Mouse (Mus musculus) adrenal gland, adult 18-20 months (tissue): ENCODE measurements around the gene Espn. TPM values are rescaled to one million over a fixed set of nuclear protein-coding genes. Genes with fewer than 3 reads are reported as not detected.
A peak's percentile ranks its signal among the peaks of the same experiment; 100 is the strongest.

ENCODE experiments used
- DNase-seq, 2 experiments: peaks; one replicate each; pipeline ENCODE4 v3.0.0; 2021 to 2022; ENCODE audit warnings: low spot score in 2 of 2
- total RNA-seq, 2 experiments: library from RNA; stranded (reverse); gene quantifications; 1 replicate in 1 of 2; 2 replicates in 1 of 2; pipeline ENCODE4 v1.2.3; 2021

The Espn gene
- total RNA-seq, 2 experiments from 2014 or later, result 1.9 to 3.3 TPM

DNA sequence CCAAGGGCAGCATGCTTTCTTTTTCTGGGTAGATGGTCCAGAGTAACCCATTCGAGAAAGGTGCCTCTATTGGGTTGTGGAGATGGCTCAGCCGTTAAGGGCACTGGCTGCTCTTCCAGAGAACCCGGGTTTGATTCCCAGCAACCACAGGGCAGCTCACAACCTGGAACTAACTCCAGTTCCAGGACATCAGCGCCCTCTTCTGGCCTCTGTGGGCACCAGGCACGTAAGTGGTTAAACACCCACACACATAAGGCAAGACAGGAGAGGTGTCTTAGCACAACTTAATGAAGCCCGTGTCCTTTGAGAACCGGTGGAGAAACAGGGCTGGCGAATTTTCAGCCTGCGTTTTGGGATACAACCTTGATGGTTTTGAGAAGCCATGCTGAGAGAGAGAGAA is 77.6 kb downstream of the Espn start:
- no peak for DNase-seq

DNA sequence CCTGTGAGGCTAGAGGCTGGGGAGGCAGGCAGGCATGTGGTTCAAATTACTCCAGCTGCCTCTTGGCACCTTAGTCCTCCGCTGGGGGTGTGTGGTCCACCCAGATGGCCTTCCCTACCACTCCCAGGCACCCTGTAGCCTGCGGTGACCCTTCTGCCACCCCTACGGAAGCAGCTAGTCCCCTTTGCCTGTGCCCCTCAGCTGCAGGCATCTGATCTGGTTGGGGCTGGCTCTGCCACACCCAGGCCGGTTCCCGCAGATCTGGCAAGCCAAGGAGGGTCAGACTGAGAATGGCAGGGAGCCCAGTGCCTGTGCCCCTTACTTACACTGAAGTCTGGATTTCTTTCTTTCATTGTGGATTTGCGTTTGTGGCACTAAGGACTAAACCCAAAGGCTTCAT is 78.5 kb downstream of the Espn start:
- no peak for DNase-seq

DNA sequence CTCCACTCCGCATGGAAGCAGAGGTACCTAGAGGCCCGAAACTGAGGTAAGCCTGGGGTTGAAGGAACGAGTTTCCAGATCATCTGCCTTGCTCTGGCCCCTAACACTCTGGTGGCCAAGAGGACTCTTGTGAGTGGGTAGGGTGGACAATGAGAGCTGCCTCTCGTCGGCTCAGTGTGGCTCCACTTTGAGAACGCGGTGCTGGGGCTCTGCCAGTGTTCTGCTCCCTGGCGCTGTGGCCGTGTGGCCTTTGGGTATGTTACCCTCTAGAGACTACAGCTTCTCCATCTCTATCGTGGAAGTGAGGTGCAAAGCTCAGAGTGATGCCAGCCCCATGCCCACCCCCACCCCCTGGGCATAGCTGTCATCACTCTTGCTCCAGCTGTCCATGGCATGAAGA is 79.5 kb downstream of the Espn start:
- no peak for DNase-seq

DNA sequence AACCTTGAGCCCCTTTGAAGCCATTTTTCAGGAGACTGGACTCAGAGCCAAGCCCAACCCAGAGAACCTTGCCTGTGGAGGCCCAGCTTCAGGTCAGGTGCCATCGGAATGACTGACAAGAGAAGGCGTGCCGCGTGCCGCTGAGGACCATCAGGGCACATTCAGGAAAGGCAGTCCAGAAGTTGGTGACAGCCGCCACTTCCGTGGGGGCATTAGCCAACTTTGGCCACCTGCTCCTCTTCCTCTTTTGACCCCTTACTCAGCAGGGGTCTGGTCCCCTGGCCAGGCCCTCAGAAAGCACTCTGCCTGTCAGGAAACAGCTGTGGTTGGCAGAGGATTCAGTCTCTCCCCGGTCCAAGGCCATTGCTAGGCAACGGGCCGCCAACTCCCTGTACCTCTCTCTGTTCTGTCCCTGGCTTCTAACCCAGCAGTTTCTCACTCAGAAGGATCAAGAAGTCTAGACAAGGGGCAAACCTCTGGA is 80.0 kb downstream of the Espn start, which contains the start of gene Plekhg5:
Gene Plekhg5 (plus strand): TSS at position 378 of the 481 bp plus-strand sequence.
- peak in 1 of 2 experiments; percentile 23 for DNase-seq

DNA sequence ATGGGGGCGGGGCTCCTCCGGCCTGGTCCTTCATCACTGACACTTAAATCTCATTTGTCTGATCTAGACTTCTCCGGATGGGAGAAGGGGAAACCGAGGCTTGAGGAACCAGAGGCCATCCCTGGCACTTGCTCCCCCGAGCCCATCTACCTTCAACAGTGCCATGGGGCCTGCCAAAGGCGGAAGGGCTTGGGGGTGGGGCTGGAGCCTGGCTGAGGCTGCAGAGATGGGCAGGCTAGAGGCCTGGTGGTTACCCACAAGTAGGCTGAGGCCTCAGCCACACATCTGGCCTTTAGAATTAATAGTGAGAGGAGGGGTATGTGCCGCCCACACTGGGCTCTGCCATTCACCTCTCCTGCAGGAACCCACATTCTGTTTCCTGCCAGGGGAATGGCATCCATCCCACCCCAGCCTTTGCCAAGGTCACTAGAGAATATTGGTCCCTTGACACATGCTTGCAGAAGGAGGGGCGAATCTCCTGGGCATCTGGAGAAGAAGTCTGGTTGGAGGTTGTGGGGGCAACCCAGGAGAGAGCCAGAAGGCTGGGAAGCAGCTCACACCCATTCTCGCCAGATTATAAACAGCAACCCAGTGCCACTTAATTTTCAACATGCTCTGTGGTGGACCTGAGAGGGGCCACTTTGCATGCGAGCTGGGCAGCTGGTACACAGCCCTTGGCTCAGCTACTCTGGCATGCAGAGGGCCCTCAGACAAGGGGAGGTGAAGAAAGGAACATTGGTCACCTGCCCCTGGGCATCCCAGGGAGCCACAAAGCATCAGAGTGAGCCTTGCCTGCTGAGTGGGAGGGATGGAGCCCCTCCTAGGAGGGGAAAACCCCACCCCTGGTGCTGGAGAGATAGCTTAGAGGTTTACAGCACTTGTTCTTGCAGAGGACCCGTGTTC is 81.4 kb downstream of the Espn start:
- no peak for DNase-seq

Other genes with a start within 250 kb of the Espn start
- 10 to 100 TPM; 78.1 to 88.9 TPM for gene Dnajc11, start 218.7 kb downstream of the Espn start, total RNA-seq
- gene Thap3, start 163.4 kb downstream of the Espn start, total RNA-seq, result 10 to 100 TPM; 18.2 to 19.9 TPM
- 10 to 100 TPM; 12.4 to 13.2 TPM for gene Phf13, start 156.1 kb downstream of the Espn start, total RNA-seq
- gene Klhl21, start 143.6 kb downstream of the Espn start, total RNA-seq, result 10 to 100 TPM; 18.3 to 28.2 TPM
- 1 to 10 TPM; 8.3 to 8.9 TPM for gene Zbtb48, start 124.7 kb downstream of the Espn start, total RNA-seq
- gene Tas1r1, start 113.8 kb downstream of the Espn start, total RNA-seq, result not detected
- gene Nol9, start 113.0 kb downstream of the Espn start, total RNA-seq, result 10 to 100 TPM; 23.6 to 33.5 TPM
- gene Plekhg5, start 79.9 kb downstream of the Espn start, total RNA-seq, result 10 to 100 TPM in 1 of 2 experiments, 1 to 10 TPM in 1; 7.3 to 12.0 TPM
- gene Tnfrsf25, start 36.4 kb downstream of the Espn start, total RNA-seq, result 1 to 10 TPM; 1.3 to 2.8 TPM
- not detected for gene Hes2, start 6.5 kb upstream of the Espn start, total RNA-seq
- gene Acot7, start 25.8 kb upstream of the Espn start, total RNA-seq, result 10 to 100 TPM; 45.7 to 54.0 TPM
- 1 to 10 TPM; 5.3 to 7.4 TPM for gene Gpr153, start 121.9 kb upstream of the Espn start, total RNA-seq
- not detected for gene Hes3, start 139.3 kb upstream of the Espn start, total RNA-seq
- gene Icmt, start 144.9 kb upstream of the Espn start, total RNA-seq, result 10 to 100 TPM; 52.1 to 55.6 TPM
- gene Rnf207, start 166.6 kb upstream of the Espn start, total RNA-seq, result 1 to 10 TPM in 1 of 2 experiments, under 1 TPM in 1; 0.43 to 1.3 TPM
- 100 to 1,000 TPM; 443 to 509 TPM for gene Rpl22, start 173.4 kb upstream of the Espn start, total RNA-seq
- 1 to 10 TPM; 6.9 to 9.7 TPM for gene Chd5, start 186.3 kb upstream of the Espn start, total RNA-seq